Mouse (Mus musculus): ENCODE measurements around the gene Nkapd1.

- no peak for TF ChIP-seq CTCF (IDR thresholded peaks at IDR 0.05; ENCODE audit: low read depth, low read length)
- TF ChIP-seq POLR2A (IDR thresholded peaks at IDR 0.05; ENCODE audit: borderline replicate concordance, low read depth, low read length) = no peak
These were observed 22.4 kb downstream of the Nkapd1 start for GRCm38 (mm10) chr9:50594794-50595417.

All from bone marrow macrophage, adult 2 months (primary cell).